In genomic region chr2:35373003-35373402, GRCm38 (mm10) we compare ENCODE assay signal across 10 mouse cellular contexts. TPM values are rescaled to one million over a fixed set of nuclear protein-coding genes. Genes with fewer than 3 reads are reported as not detected.
DNase-seq lines count a peak whose midpoint lies in the region; ATAC-seq and TF ChIP-seq lines count a peak whose summit lies in the region.
"Had no signal": no experiment of that assay in that cellular context is flagged by ENCODE, and none has a peak within 500 bp of the region (broad histone marks: within the 10 kb centered on the region; RNA-seq: fewer than 3 reads in every experiment).

No protein-coding gene starts in this region.

- H3K4me2 ChIP-seq in intestine, postnatal 0 days (replicated peaks; ENCODE audit: low read depth), result no peak overlapping the region
- H3K4me2 ChIP-seq in intestine, embryonic 16.5 days (ENCODE audit: low read depth, low read length), result no peak overlapping the region
- H3K4me2 ChIP-seq: liver, embryonic 15.5 days had no signal

- peak; percentile 80 for TF ChIP-seq CTCF in intestine, postnatal 0 days (IDR thresholded peaks at IDR 0.05; ENCODE audit: low read depth)

- H3K4me3 ChIP-seq in intestine, postnatal 0 days (ENCODE audit: low read depth, low read length), result no peak overlapping the region
- no peak overlapping the region for H3K4me3 ChIP-seq in intestine, embryonic 16.5 days (ENCODE audit: low read length)
- H3K4me3 ChIP-seq: liver, embryonic 15.5 days had no signal

- H3K4me1 ChIP-seq in intestine, postnatal 0 days (replicated peaks; ENCODE audit: control insufficient read depth, insufficient read depth, low read length), result no peaks in the 10 kb centered on the region
- no peaks in the 10 kb centered on the region for H3K4me1 ChIP-seq in intestine, embryonic 16.5 days (ENCODE audit: control insufficient read depth, insufficient read depth, low read length)
- H3K4me1 ChIP-seq: liver, embryonic 15.5 days had no signal

- no peak overlapping the region for H3K9ac ChIP-seq in intestine, postnatal 0 days (ENCODE audit: low read depth, low read length)
- no peak overlapping the region for H3K9ac ChIP-seq in intestine, embryonic 16.5 days (ENCODE audit: low read depth, low read length)
- H3K9ac ChIP-seq: liver, embryonic 15.5 days had no signal

- no peak for ATAC-seq in intestine, postnatal 0 days
- no peak for ATAC-seq in intestine, embryonic 16.5 days
- peak; percentile 61; the same call in 1 of the 2 replicates for ATAC-seq in granulocyte monocyte progenitor cell, adult 5-6 weeks (replicated peaks; ENCODE audit: poor library complexity, severe bottlenecking)

- H3K27ac ChIP-seq in intestine, postnatal 0 days (ENCODE audit: low read depth, low read length), result no peak overlapping the region
- no peak overlapping the region for H3K27ac ChIP-seq in intestine, embryonic 16.5 days (ENCODE audit: low read length)
- H3K27ac ChIP-seq: liver, embryonic 15.5 days had no signal

- no peaks in the 10 kb centered on the region for H3K36me3 ChIP-seq in intestine, postnatal 0 days (ENCODE audit: control insufficient read depth, insufficient read depth)
- no peaks in the 10 kb centered on the region for H3K36me3 ChIP-seq in intestine, embryonic 16.5 days (ENCODE audit: control insufficient read depth, insufficient read depth, low read length)
- H3K36me3 ChIP-seq: liver, embryonic 15.5 days had no signal

- no peaks in the 10 kb centered on the region for H3K27me3 ChIP-seq in intestine, postnatal 0 days (replicated peaks; ENCODE audit: control insufficient read depth, insufficient read depth, low read length)
- H3K27me3 ChIP-seq in intestine, embryonic 16.5 days (replicated peaks; ENCODE audit: control insufficient read depth, insufficient read depth, low read length), result no peaks in the 10 kb centered on the region
- H3K27me3 ChIP-seq: liver, embryonic 15.5 days had no signal

- H3K9me3 ChIP-seq in intestine, postnatal 0 days (ENCODE audit: control insufficient read depth), result no peaks in the 10 kb centered on the region
- no peaks in the 10 kb centered on the region for H3K9me3 ChIP-seq in intestine, embryonic 16.5 days (ENCODE audit: control insufficient read depth, low read length)
- H3K9me3 ChIP-seq: liver, embryonic 15.5 days had no signal

- peak; percentile 12 for DNase-seq in CD4-positive helper T cell, adult 2 months (ENCODE audit: low read depth, low spot score)
- peak; percentile 56 for DNase-seq in MN1 (ENCODE audit: low spot score)
- DNase-seq in natural killer cell, adult 2 months (ENCODE audit: low spot score in 2 of 2), result peak; percentile 9 to 21
- DNase-seq in layer of hippocampus, adult 18-20 months (ENCODE audit: low spot score in 2 of 2), result no peak
- no peak for DNase-seq in adrenal gland, postnatal 25 days

- 25% methylated on average over 3 of the region's 3 CpGs for WGBS in intestine, postnatal 0 days
- 22% methylated on average over 3 of the region's 3 CpGs for WGBS in intestine, embryonic 16.5 days

RNA-seq across cellular contexts. Expression of gene 4930568D16Rik, which starts 5.5 kb away (rescaled TPM):
- not detected in 2 replicates for polyA plus RNA-seq in intestine, postnatal 0 days (2015; fragmentation: Nextera tagmentation; extraction: Ambion mirVana)
- polyA plus RNA-seq in intestine, embryonic 16.5 days (2015; fragmentation: Nextera tagmentation; extraction: Ambion mirVana), result not detected in 2 replicates
- total RNA-seq in granulocyte monocyte progenitor cell, adult 5-6 weeks (2014; fragmentation: Nextera tagmentation), result not detected in 2 replicates
- total RNA-seq in granulocyte monocyte progenitor cell, adult 5-6 weeks (2017), result not detected in 2 replicates
- total RNA-seq in layer of hippocampus, adult 18-20 months (2021), result not detected
- total RNA-seq in adrenal gland, postnatal 25 days (2021), result not detected in 2 replicates
- polyA plus RNA-seq: liver, embryonic 15.5 days; stomach, embryonic 14.5 days had no signal

RNA-seq across cellular contexts. Expression of gene 4930402F06Rik, which starts 24.0 kb away (rescaled TPM):
- polyA plus RNA-seq in intestine, postnatal 0 days (2015; fragmentation: Nextera tagmentation; extraction: Ambion mirVana), result not detected in 2 replicates
- polyA plus RNA-seq in intestine, embryonic 16.5 days (2015; fragmentation: Nextera tagmentation; extraction: Ambion mirVana), result not detected in 2 replicates
- total RNA-seq in granulocyte monocyte progenitor cell, adult 5-6 weeks (2014; fragmentation: Nextera tagmentation), result not detected in 2 replicates
- total RNA-seq in granulocyte monocyte progenitor cell, adult 5-6 weeks (2017), result not detected in 2 replicates
- not detected for total RNA-seq in layer of hippocampus, adult 18-20 months (2021)
- total RNA-seq in adrenal gland, postnatal 25 days (2021), result not detected in 2 replicates
- polyA plus RNA-seq: liver, embryonic 15.5 days; stomach, embryonic 14.5 days had no signal

RNA-seq across cellular contexts. Expression of gene Stom, which starts 36.2 kb away (rescaled TPM):
- polyA plus RNA-seq in intestine, postnatal 0 days (2015; fragmentation: Nextera tagmentation; extraction: Ambion mirVana), result 39.9 and 45.6 TPM in 2 replicates
- 64.7 and 66.0 TPM in 2 replicates for polyA plus RNA-seq in intestine, embryonic 16.5 days (2015; fragmentation: Nextera tagmentation; extraction: Ambion mirVana)
- total RNA-seq in granulocyte monocyte progenitor cell, adult 5-6 weeks (2014; fragmentation: Nextera tagmentation), result 99.4 and 102 TPM in 2 replicates
- 147 and 151 TPM in 2 replicates for total RNA-seq in granulocyte monocyte progenitor cell, adult 5-6 weeks (2017)
- total RNA-seq in layer of hippocampus, adult 18-20 months (2021), result 10 to 100 TPM in 1 of 2 experiments, 1 to 10 TPM in 1; 8.3 to 10.2 TPM
- total RNA-seq in adrenal gland, postnatal 25 days (2021), result 42.9 and 45.4 TPM in 2 replicates

Comparison
In these comparisons a context has a peak if more than half of its experiments do, and no peak if none do; other contexts are left out.
1. DNase-seq: peak in CD4-positive helper T cell, adult 2 months (single experiment), MN1 (single experiment) and natural killer cell, adult 2 months (2 of 2); none in layer of hippocampus, adult 18-20 months (0 of 2) and adrenal gland, postnatal 25 days (single experiment).